Mouse (Mus musculus) adrenal gland, postnatal 36 days (tissue): ENCODE measurements around the gene Ppp1r9a. TPM values are rescaled to one million over a fixed set of nuclear protein-coding genes. Genes with fewer than 3 reads are reported as not detected.

Experiments used
- DNase-seq, 2 experiments: peaks; one replicate each; pipeline ENCODE4 v3.0.0; 2021; ENCODE audit warnings: mixed read lengths in 1 of 2
- total RNA-seq, 2 experiments: library from RNA; stranded (reverse); gene quantifications; 2 replicates each; pipeline ENCODE4 v1.2.3; 2021

Ppp1r9a gene
- total RNA-seq, 2 experiments from 2014 or later: 42.2 to 45.8 TPM

GRCm38 (mm10) chr6:4956651-4957050 is 53.9 kb downstream of the Ppp1r9a start:
- no peak for DNase-seq

GRCm38 (mm10) chr6:4962197-4962596 is 59.5 kb downstream of the Ppp1r9a start:
- DNase-seq: no peak

- DNase-seq: no peak
Observed at GRCm38 (mm10) chr6:4963049-4963448, 60.3 kb downstream of the Ppp1r9a start.

- no peak for DNase-seq
Observed at GRCm38 (mm10) chr6:4967236-4967635, 64.5 kb downstream of the Ppp1r9a start.

- DNase-seq: no peak
Observed at GRCm38 (mm10) chr6:4971229-4971628, 68.5 kb downstream of the Ppp1r9a start.

GRCm38 (mm10) chr6:4972808-4973207 is 70.1 kb downstream of the Ppp1r9a start:
- no peak for DNase-seq

GRCm38 (mm10) chr6:4973337-4973736 is 70.6 kb downstream of the Ppp1r9a start:
- peak in 1 of 2 experiments; percentile 35 for DNase-seq

- no peak for DNase-seq
Observed at GRCm38 (mm10) chr6:4977515-4977914, 74.8 kb downstream of the Ppp1r9a start.

GRCm38 (mm10) chr6:4978249-4978648 is 75.5 kb downstream of the Ppp1r9a start:
- no peak for DNase-seq

- no peak for DNase-seq
Observed at GRCm38 (mm10) chr6:4978897-4979296, 76.2 kb downstream of the Ppp1r9a start.

- no peak for DNase-seq
Observed at GRCm38 (mm10) chr6:4980113-4980512, 77.4 kb downstream of the Ppp1r9a start.

GRCm38 (mm10) chr6:4982686-4983162 is 80.0 kb downstream of the Ppp1r9a start:
- DNase-seq: no peak

- no peak for DNase-seq
Observed at GRCm38 (mm10) chr6:4985668-4986067, 83.0 kb downstream of the Ppp1r9a start.

- DNase-seq: no peak
Observed at GRCm38 (mm10) chr6:4987084-4987483, 84.4 kb downstream of the Ppp1r9a start.

- no peak for DNase-seq
Observed at GRCm38 (mm10) chr6:4988688-4989087, 86.0 kb downstream of the Ppp1r9a start.

- no peak for DNase-seq
Observed at GRCm38 (mm10) chr6:4992308-4992707, 89.6 kb downstream of the Ppp1r9a start.

- no peak for DNase-seq
Observed at GRCm38 (mm10) chr6:4993600-4994160, 91.0 kb downstream of the Ppp1r9a start.

- DNase-seq: no peak
Observed at GRCm38 (mm10) chr6:4994161-4994919, 91.6 kb downstream of the Ppp1r9a start.

GRCm38 (mm10) chr6:4997599-4997998 is 94.9 kb downstream of the Ppp1r9a start:
- DNase-seq: no peak

- DNase-seq: no peak
Observed at GRCm38 (mm10) chr6:4998929-4999328, 96.2 kb downstream of the Ppp1r9a start.

- no peak for DNase-seq
Observed at GRCm38 (mm10) chr6:5000788-5001187, 98.1 kb downstream of the Ppp1r9a start.

- DNase-seq: peak; percentile 25 to 32
Observed at GRCm38 (mm10) chr6:5005491-5006275, 103.0 kb downstream of the Ppp1r9a start.
